Mouse (Mus musculus) erythroblast, embryonic 14.5 days (primary cell): ENCODE data around the gene Ocel1.

Experiments
- GATA1 ChIP-seq: IDR thresholded peaks from 2 replicates; pipeline ENCODE4 v1.6.1; 2012; ENCODE audit warnings: low read length, inconsistent platforms, mixed read lengths
- TAL1 ChIP-seq: IDR thresholded peaks from 3 replicates; pipeline ENCODE4 v1.6.1; 2012; ENCODE audit warnings: low read length, inconsistent platforms, mixed read lengths

DNA sequence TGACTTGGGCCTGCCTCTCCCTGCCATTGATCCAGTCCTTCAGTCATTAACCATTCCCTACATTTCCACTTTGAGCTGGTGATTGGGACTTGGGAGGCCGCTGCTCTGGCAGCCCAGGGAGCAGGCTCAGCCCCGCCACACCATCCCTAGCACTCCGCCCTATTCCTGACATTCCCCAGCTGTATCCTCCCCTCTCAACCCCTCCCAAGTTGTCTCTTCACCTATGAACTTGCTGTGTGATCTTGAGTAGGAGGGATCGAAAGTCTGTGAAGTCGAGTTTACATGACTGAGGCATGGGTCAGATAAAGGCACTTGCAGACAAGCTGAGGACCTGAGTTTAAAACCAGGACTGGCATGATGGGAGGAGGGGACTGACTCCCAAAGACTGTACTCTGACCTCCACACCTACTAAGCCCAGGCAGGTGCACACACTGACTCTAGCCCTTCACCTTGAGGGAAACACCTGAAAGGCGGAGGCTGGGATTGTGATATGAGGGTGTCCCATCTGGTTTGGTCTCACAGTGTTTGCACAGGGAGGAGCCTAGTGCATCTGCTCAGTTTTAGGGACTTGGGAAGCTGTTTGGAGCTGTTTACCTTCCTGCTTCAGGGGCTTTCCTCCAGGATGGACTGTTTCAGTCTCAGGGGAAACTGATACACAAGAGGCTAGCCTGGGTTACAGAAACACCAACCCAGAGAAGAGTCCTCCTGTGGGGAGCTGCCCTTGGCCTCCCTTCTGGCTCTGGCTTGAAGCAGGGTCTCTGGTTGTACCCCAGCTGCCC lies 32.2 kb downstream of the Ocel1 start:
- TF ChIP-seq GATA1 (no peak), TAL1 (no peak)
